Mouse (Mus musculus) CH12.LX (cell line): ENCODE measurements around the gene Stk39. TPM values are rescaled to one million over a fixed set of nuclear protein-coding genes. Genes with fewer than 3 reads are reported as not detected.

Experiments
- DNase-seq: peaks from one replicate; pipeline ENCODE4 v3.0.0-alpha.2; 2013; ENCODE audit errors: extremely low read depth
- H3K27ac ChIP-seq: 2 replicates; pipeline ENCODE4 v1.5.1; 2012; ENCODE audit warnings: low read depth, mild to moderate bottlenecking, control low read depth, moderate library complexity; ENCODE audit not compliant: insufficient read depth
- H3K27me3 ChIP-seq: replicated peaks from 2 replicates; pipeline ENCODE3; 2012; ENCODE audit warnings: inconsistent platforms
- H3K36me3 ChIP-seq, 2 experiments: replicated peaks in 1 of 2; 2 replicates each; pipeline versions ENCODE3 to v1.6.1; 2012; ENCODE audit warnings: inconsistent platforms in 1 of 2, low read length in 1 of 2, mild to moderate bottlenecking in 1 of 2, mixed read lengths in 1 of 2, moderate library complexity in 1 of 2; ENCODE audit not compliant: control insufficient read depth in 1 of 2, insufficient read depth in 1 of 2
- H3K4me1 ChIP-seq, 2 experiments: 2 replicates each; pipeline ENCODE4 v1.6.1; 2012; ENCODE audit warnings: inconsistent platforms in 1 of 2, moderate library complexity in 1 of 2; ENCODE audit not compliant: insufficient read depth in 2 of 2, control insufficient read depth in 1 of 2
- H3K4me2 ChIP-seq: 2 replicates; pipeline ENCODE4 v1.6.1; 2012; ENCODE audit warnings: low read depth, mild to moderate bottlenecking, control low read depth; ENCODE audit not compliant: poor library complexity, insufficient read depth, severe bottlenecking
- H3K4me3 ChIP-seq, 3 experiments: fragments of 150-350 bp in 1 of 3; sonication (generic) in 1 of 3; replicated peaks in 1 of 3; 2 replicates each; pipeline versions ENCODE3 to v1.5.1; 2011 to 2012; ENCODE audit warnings: low read depth in 2 of 3, low read length in 2 of 3, mild to moderate bottlenecking in 2 of 3, moderate library complexity in 2 of 3, control low read depth in 1 of 3, improper control_type of control experiment in 1 of 3, inconsistent platforms in 1 of 3, mixed read lengths in 1 of 3; ENCODE audit not compliant: poor library complexity in 1 of 3
- H3K79me2 ChIP-seq: replicated peaks from 2 replicates; pipeline ENCODE4 v1.6.1; 2012; ENCODE audit warnings: mild to moderate bottlenecking, moderate library complexity; ENCODE audit not compliant: control insufficient read depth, poor library complexity, insufficient read depth, severe bottlenecking; ENCODE audit errors: extremely low read depth
- H3K9ac ChIP-seq: 2 replicates; pipeline ENCODE4 v1.6.1; 2012; ENCODE audit warnings: low read depth, mild to moderate bottlenecking, control low read depth, moderate library complexity; ENCODE audit not compliant: insufficient read depth
- H3K9me3 ChIP-seq: replicated peaks from 2 replicates; pipeline ENCODE3; 2012; ENCODE audit warnings: low read length, inconsistent platforms, mixed read lengths
- CHD2 ChIP-seq: IDR thresholded peaks from 2 replicates; pipeline ENCODE4 v1.6.1; 2011; ENCODE audit warnings: low read length, improper control_type of control experiment
- ELF1 ChIP-seq: IDR thresholded peaks from 2 replicates; pipeline ENCODE4 v1.6.1; 2014; ENCODE audit warnings: low read depth, mild to moderate bottlenecking, inconsistent platforms, low read length, improper control_type of control experiment
- ETS1 ChIP-seq: conservative IDR thresholded peaks from 2 replicates; pipeline ENCODE4 v1.6.1; 2012; ENCODE audit warnings: low read depth, mild to moderate bottlenecking, inconsistent platforms, low read length, improper control_type of control experiment, moderate library complexity
- IRF4 ChIP-seq: IDR thresholded peaks from 2 replicates; pipeline ENCODE4 v1.6.1; 2014; ENCODE audit warnings: low read depth, mild to moderate bottlenecking, inconsistent platforms, low read length, improper control_type of control experiment
- KAT2A ChIP-seq: IDR thresholded peaks from 2 replicates; pipeline ENCODE4 v1.6.1; 2012; ENCODE audit warnings: low read length, improper control_type of control experiment, inconsistent platforms; ENCODE audit not compliant: insufficient replicate concordance
- MAFK ChIP-seq: IDR thresholded peaks from 2 replicates; pipeline ENCODE4 v1.6.1; 2011; ENCODE audit warnings: low read length, improper control_type of control experiment; ENCODE audit not compliant: insufficient replicate concordance
- MAX ChIP-seq: IDR thresholded peaks from 2 replicates; pipeline ENCODE4 v1.6.1; 2011; ENCODE audit warnings: low read length, improper control_type of control experiment
- MAZ ChIP-seq: IDR thresholded peaks from 2 replicates; pipeline ENCODE4 v1.6.1; 2012; ENCODE audit warnings: low read depth, mild to moderate bottlenecking, inconsistent platforms, low read length, improper control_type of control experiment, moderate library complexity
- MEF2A ChIP-seq: IDR thresholded peaks from 2 replicates; pipeline ENCODE4 v1.6.1; 2014; ENCODE audit warnings: low read depth, mild to moderate bottlenecking, inconsistent platforms, low read length, improper control_type of control experiment, borderline replicate concordance
- MXI1 ChIP-seq: IDR thresholded peaks from 2 replicates; pipeline ENCODE4 v1.6.1; 2011; ENCODE audit warnings: mild to moderate bottlenecking, low read depth, low read length, improper control_type of control experiment
- MYC ChIP-seq: IDR thresholded peaks from 2 replicates; pipeline ENCODE4 v1.6.1; 2011; ENCODE audit warnings: low read depth, mild to moderate bottlenecking, improper control_type of control experiment, low read length
- NELFE ChIP-seq: IDR thresholded peaks from 2 replicates; pipeline ENCODE4 v1.6.1; 2011; ENCODE audit warnings: low read depth, low read length, improper control_type of control experiment
- POLR2A ChIP-seq: IDR thresholded peaks from 2 replicates; pipeline ENCODE4 v1.6.1; 2011; ENCODE audit warnings: low read depth, mild to moderate bottlenecking, improper control_type of control experiment, low read length
- POLR2AphosphoS2 ChIP-seq: IDR thresholded peaks from 2 replicates; pipeline ENCODE4 v1.6.1; 2011; ENCODE audit warnings: low read depth, low read length, improper control_type of control experiment
- RAD21 ChIP-seq: IDR thresholded peaks from 2 replicates; pipeline ENCODE4 v1.6.1; 2011; ENCODE audit warnings: low read depth, mild to moderate bottlenecking, low read length, improper control_type of control experiment, moderate library complexity
- RCOR1 ChIP-seq: conservative IDR thresholded peaks from 2 replicates; pipeline ENCODE4 v1.6.1; 2012; ENCODE audit warnings: low read depth, mild to moderate bottlenecking, inconsistent platforms, low read length, improper control_type of control experiment
- SIN3A ChIP-seq: IDR thresholded peaks from 2 replicates; pipeline ENCODE4 v1.6.1; 2012; ENCODE audit warnings: low read length, improper control_type of control experiment, inconsistent platforms
- SMC3 ChIP-seq: IDR thresholded peaks from 2 replicates; pipeline ENCODE4 v1.6.1; 2011; ENCODE audit warnings: low read depth, low read length, improper control_type of control experiment
- TBP ChIP-seq: conservative IDR thresholded peaks from 2 replicates; pipeline ENCODE4 v1.6.1; 2011; ENCODE audit warnings: low read depth, low read length, improper control_type of control experiment
- TCF12 ChIP-seq: IDR thresholded peaks from 2 replicates; pipeline ENCODE4 v1.6.1; 2014; ENCODE audit warnings: low read depth, mild to moderate bottlenecking, inconsistent platforms, low read length, improper control_type of control experiment
- UBTF ChIP-seq: IDR thresholded peaks from 2 replicates; pipeline ENCODE4 v1.6.1; 2012; ENCODE audit warnings: low read depth, mild to moderate bottlenecking, inconsistent platforms, low read length, improper control_type of control experiment, moderate library complexity
- USF1 ChIP-seq: IDR thresholded peaks from 2 replicates; pipeline ENCODE4 v1.6.1; 2014; ENCODE audit warnings: low read depth, mild to moderate bottlenecking, inconsistent platforms, low read length, improper control_type of control experiment
- ZMIZ1 ChIP-seq: IDR thresholded peaks from 2 replicates; pipeline ENCODE4 v1.6.1; 2012; ENCODE audit warnings: low read depth, mild to moderate bottlenecking, inconsistent platforms, low read length, improper control_type of control experiment
- ZNF384 ChIP-seq: IDR thresholded peaks from 2 replicates; pipeline ENCODE4 v1.6.1; 2012; ENCODE audit warnings: low read depth, low read length, improper control_type of control experiment, inconsistent platforms
- dilution Hi-C: fragments of 300-500 bp; cut with MboI; formaldehyde crosslinking; loops from 2 replicates; pipeline ENCODE4 v1.14.3; 2020; ENCODE audit warnings: low sequenced_read_pairs; ENCODE audit not compliant: extremely low pct_unique_long_range_greater_than_20kb, extremely low pct_ligation_motif_present
- in situ Hi-C: fragments of 300-500 bp; cut with MboI; formaldehyde crosslinking; loops from 3 replicates; pipeline ENCODE4 v1.14.3; 2019; ENCODE audit warnings: low sequenced_read_pairs, low pct_ligation_motif_present, low pct_unique_long_range_greater_than_20kb, mixed read lengths
- polyA plus RNA-seq: library from polyadenylated mRNA; unstranded; fragments of >175 nt; gene quantifications from 2 replicates; pipeline ENCODE4 v1.2.1, GENCODE M21; 2012; ENCODE audit warnings: low read depth; ENCODE audit not compliant: insufficient read length
- total RNA-seq, 2 experiments: library from RNA; depleted of rRNA; stranded (reverse); fragments of 300-350 nt in 1 of 2; fragments of >200 nt in 1 of 2; gene quantifications; 2 replicates each; pipeline ENCODE4 v1.2.3; 2012 to 2014

Stk39 gene
- total and polyA plus RNA-seq, 3 experiments: not detected

DNA sequence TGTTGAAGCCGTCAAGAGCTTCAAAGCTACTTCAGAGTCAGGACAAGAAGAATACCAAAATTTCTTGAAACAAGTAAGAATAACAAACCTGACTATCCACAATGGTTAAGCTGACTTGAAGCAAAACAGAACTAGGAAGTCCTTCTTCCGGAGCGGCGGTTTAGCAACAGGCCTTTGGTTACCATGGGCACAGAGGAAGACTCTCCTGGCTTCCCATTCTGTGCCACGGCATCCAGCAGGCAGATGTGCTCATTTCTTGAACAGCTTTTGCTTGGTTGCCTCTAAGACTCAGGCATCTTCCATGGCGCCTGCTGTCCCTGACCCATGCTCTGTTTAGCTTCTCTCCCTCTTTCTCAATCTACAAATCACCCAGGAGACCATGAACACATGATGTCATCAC lies 257.7 kb downstream of the Stk39 start:
- dilution Hi-C loops: no loop called here
- no peak for TF ChIP-seq SIN3A
- TF ChIP-seq RCOR1: no peak
- TF ChIP-seq RAD21: no peak
- no peak for TF ChIP-seq MYC
- no peak for TF ChIP-seq KAT2A
- TF ChIP-seq MAFK: no peak
- TF ChIP-seq IRF4: no peak
- TF ChIP-seq POLR2AphosphoS2: no peak
- TF ChIP-seq TBP: no peak
- no peak for TF ChIP-seq ZNF384
- TF ChIP-seq MEF2A: no peak

GRCm38 (mm10) chr2:68211443-68211842 lies 260.6 kb downstream of the Stk39 start:
- no peaks in the 10 kb centered on the region for H3K27me3 ChIP-seq
- peaks cover 61% of the 10 kb centered on the region for H3K9me3 ChIP-seq
- TF ChIP-seq SMC3 (no peak), ETS1 (no peak), RAD21 (no peak), KAT2A (no peak), TCF12 (no peak), ELF1 (no peak), POLR2A (no peak), SIN3A (no peak), MAZ (no peak), ZMIZ1 (no peak), USF1 (no peak), MYC (no peak), MAX (no peak), CHD2 (no peak), NELFE (no peak), MXI1 (no peak), TBP (no peak), IRF4 (no peak), POLR2AphosphoS2 (no peak), UBTF (no peak)
- H3K36me3 ChIP-seq: no peaks in the 10 kb centered on the region
- no peaks in the 10 kb centered on the region for H3K79me2 ChIP-seq
- DNase-seq: no peak
- H3K9ac ChIP-seq: no peak overlapping the region
- H3K27ac ChIP-seq: no peak overlapping the region
- no peak overlapping the region for H3K4me3 ChIP-seq
- no peaks in the 10 kb centered on the region for H3K4me1 ChIP-seq
- H3K4me2 ChIP-seq: no peak overlapping the region
- in situ Hi-C loops (no loop called here), dilution Hi-C loops (no loop called here)

More for the DNA sequence above, 257.7 kb downstream of the Stk39 start:
- H3K9ac ChIP-seq: no peak overlapping the region
- in situ Hi-C loops: no loop called here
- H3K4me1 ChIP-seq: no peaks in the 10 kb centered on the region
- H3K4me2 ChIP-seq: no peak overlapping the region
- no peak for DNase-seq
- no peaks in the 10 kb centered on the region for H3K27me3 ChIP-seq
- no peak overlapping the region for H3K27ac ChIP-seq
- H3K36me3 ChIP-seq: no peaks in the 10 kb centered on the region
- H3K4me3 ChIP-seq: no peak overlapping the region
- H3K9me3 ChIP-seq: peaks cover 78% of the 10 kb centered on the region
- no peaks in the 10 kb centered on the region for H3K79me2 ChIP-seq
